Mouse (Mus musculus): ENCODE data around the gene Vps11. TPM values are rescaled to one million over a fixed set of nuclear protein-coding genes. Genes with fewer than 3 reads are reported as not detected.
"Not testable (repeated sequence)": the region's sequence is repeated elsewhere in the genome, so short reads cannot be mapped to it uniquely, and the experiment has no call there.

Gene Vps11
- 36.9 and 37.8 TPM in 2 replicates for polyA plus RNA-seq (2016; fragmentation: Nextera tagmentation; extraction: Ambion mirVana)

GRCm38 (mm10) chr9:44361190-44361917, at the start of gene Vps11:
Vps11 (minus strand) TSS chr9:44361670.
- peak within 1 kb of the TSS; percentile 83 for H3K9ac ChIP-seq
- peaks cover 7% of the 10 kb centered on the region for H3K4me1 ChIP-seq
- H3K27ac ChIP-seq, result no peak within 1 kb of the TSS
- ATAC-seq (ENCODE audit: low FRiP score, low read depth), result peak; percentile 87
- peaks cover 28% of the 10 kb centered on the region for H3K36me3 ChIP-seq
- H3K4me2 ChIP-seq (replicated peaks), result peak within 1 kb of the TSS; percentile 91
- no peaks in the 10 kb centered on the region for H3K9me3 ChIP-seq
- H3K4me3 ChIP-seq, result peak within 1 kb of the TSS; percentile 86
- under 1% methylated on average over 44 of the region's 44 CpGs for WGBS
- no peaks in the 10 kb centered on the region for H3K27me3 ChIP-seq (replicated peaks)

DNA sequence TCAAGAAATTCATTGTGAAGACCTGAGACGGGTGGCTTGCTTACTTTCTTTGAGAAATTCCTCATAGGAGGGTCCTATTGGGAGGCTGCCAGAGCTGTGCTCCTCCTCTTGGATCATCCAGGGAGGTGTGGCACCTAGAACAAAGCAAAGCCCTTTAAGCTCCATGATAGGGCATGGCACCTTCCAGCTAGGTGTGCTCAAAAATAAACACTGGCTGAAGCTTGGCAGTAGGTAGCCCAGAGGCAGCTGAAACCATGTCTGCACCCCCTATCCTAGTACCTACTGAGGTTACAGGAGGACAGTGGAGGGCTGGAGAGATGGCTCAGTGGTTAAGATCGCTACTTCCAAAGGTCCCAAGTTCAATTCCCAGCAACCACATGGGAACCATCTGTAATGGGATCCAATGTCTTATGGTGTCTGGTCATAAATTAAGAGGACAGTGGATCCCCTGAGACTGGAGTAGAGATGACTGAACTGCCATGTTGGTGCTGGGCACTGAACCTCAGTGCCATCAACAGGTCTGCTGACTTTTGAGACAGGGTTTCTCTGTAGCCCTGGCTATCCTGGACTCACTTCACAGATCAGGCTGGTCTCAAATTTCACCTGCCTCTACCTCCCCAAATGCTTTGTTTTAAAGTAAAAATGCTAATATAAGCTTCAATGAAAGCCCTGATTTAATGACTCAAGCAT, 49.3 kb upstream of the Vps11 start:
- no peaks in the 10 kb centered on the region for H3K27me3 ChIP-seq (replicated peaks)
- no peak overlapping the region for H3K27ac ChIP-seq
- no peak for ATAC-seq (ENCODE audit: low FRiP score, low read depth)
- H3K4me2 ChIP-seq (replicated peaks), result no peak overlapping the region
- H3K9ac ChIP-seq, result no peak overlapping the region
- H3K36me3 ChIP-seq, result peaks cover 58% of the 10 kb centered on the region
- no peaks in the 10 kb centered on the region for H3K9me3 ChIP-seq
- H3K4me3 ChIP-seq, result no peak overlapping the region
- H3K4me1 ChIP-seq, result peaks cover 11% of the 10 kb centered on the region
- WGBS, result 87% methylated on average over 2 of the region's 2 CpGs

DNA sequence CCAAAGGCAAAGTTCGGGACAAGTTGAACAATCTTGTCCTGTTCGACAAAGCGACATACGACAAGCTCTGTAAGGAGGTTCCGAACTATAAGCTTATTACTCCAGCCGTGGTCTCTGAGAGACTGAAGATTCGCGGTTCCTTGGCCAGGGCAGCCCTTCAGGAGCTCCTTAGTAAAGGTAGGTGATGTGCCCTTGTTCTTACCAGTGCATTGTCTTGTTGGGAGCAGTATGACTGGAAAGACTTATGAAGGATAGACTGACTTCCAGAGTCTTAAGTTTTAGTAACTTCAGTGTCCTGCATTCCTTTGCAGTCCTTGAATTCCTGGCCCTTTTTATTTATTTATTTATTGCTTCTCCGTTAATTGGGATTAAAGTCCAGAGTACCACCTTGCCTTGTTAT, 47.2 kb upstream of the Vps11 start:
- peaks cover 11% of the 10 kb centered on the region for H3K4me1 ChIP-seq
- WGBS, result 83% methylated on average over 9 of the region's 9 CpGs
- ATAC-seq (ENCODE audit: low FRiP score, low read depth); H3K9ac ChIP-seq; H3K9me3 ChIP-seq; H3K27me3 ChIP-seq (replicated peaks); H3K27ac ChIP-seq: not testable (repeated sequence)
- H3K4me2 ChIP-seq (replicated peaks), result peak overlapping the region; percentile 86
- peaks cover 61% of the 10 kb centered on the region for H3K36me3 ChIP-seq
- H3K4me3 ChIP-seq, result peak overlapping the region; percentile 72

DNA sequence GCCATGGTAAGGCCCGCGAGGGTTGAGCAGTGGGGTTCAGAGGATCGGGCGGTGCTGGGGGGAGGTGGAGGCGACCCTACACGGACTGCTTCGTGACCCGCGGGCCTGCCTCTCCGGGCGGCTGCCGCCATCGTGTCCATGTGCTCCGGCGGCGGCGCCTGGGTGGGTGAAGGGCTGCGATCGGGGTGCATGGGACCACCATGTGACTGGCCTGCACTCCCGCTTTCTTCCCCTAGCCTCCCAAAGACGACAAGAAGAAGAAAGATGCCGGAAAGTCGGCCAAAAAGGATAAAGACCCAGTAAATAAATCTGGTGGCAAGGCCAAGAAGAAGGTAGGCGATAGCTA, 46.3 kb upstream of the Vps11 start:
- H3K36me3 ChIP-seq, result peaks cover 62% of the 10 kb centered on the region
- WGBS, result under 1% methylated on average over 24 of the region's 24 CpGs
- peak overlapping the region; percentile 72 for H3K4me3 ChIP-seq
- ATAC-seq (ENCODE audit: low FRiP score, low read depth), result no peak; the same call in 1 of the 2 replicates
- H3K9ac ChIP-seq, result peak overlapping the region; percentile 73
- H3K9me3 ChIP-seq, result no peaks in the 10 kb centered on the region
- H3K4me1 ChIP-seq, result peaks cover 11% of the 10 kb centered on the region
- H3K4me2 ChIP-seq (replicated peaks), result peak overlapping the region; percentile 86
- no peaks in the 10 kb centered on the region for H3K27me3 ChIP-seq (replicated peaks)
- peak overlapping the region; percentile 86; the same call in 1 of the 2 replicates for H3K27ac ChIP-seq

- Histone ChIP-seq H3K9me3 (no peaks in the 10 kb centered on the region), H3K4me2 (replicated peaks) (peak within 1 kb of the TSS; percentile 86), H3K27me3 (replicated peaks) (no peaks in the 10 kb centered on the region), H3K36me3 (peaks cover 63% of the 10 kb centered on the region), H3K27ac (peak within 1 kb of the TSS; percentile 86), H3K4me1 (peaks cover 11% of the 10 kb centered on the region), H3K9ac (peak within 1 kb of the TSS; percentile 73), H3K4me3 (peak within 1 kb of the TSS; percentile 72)
- ATAC-seq (ENCODE audit: low FRiP score, low read depth), result peak; percentile 95
- under 1% methylated on average over 51 of the region's 51 CpGs for WGBS
Observed at GRCm38 (mm10) chr9:44406906-44407751, 45.7 kb upstream of the Vps11 start, which contains the start of the genes Rps25 and Trappc4. Rps25 (plus strand) TSS chr9:44407139. Trappc4 (minus strand) TSS chr9:44407600.

GRCm38 (mm10) chr9:44405011-44405410, 43.5 kb upstream of the Vps11 start:
- Histone ChIP-seq H3K27ac (no peak overlapping the region), H3K9ac (no peak overlapping the region), H3K4me2 (replicated peaks) (no peak overlapping the region), H3K4me3 (no peak overlapping the region), H3K4me1 (peaks cover 11% of the 10 kb centered on the region), H3K27me3 (replicated peaks) (no peaks in the 10 kb centered on the region), H3K36me3 (peaks cover 63% of the 10 kb centered on the region), H3K9me3 (no peaks in the 10 kb centered on the region)
- 86% methylated on average over 3 of the region's 3 CpGs for WGBS
- ATAC-seq (ENCODE audit: low FRiP score, low read depth), result no peak

- peaks cover 24% of the 10 kb centered on the region for H3K4me1 ChIP-seq
Observed at GRCm38 (mm10) chr9:44401081-44401480, 39.6 kb upstream of the Vps11 start.

GRCm38 (mm10) chr9:44399795-44400114, 38.3 kb upstream of the Vps11 start:
- H3K36me3 ChIP-seq, result peaks cover 62% of the 10 kb centered on the region
- H3K4me1 ChIP-seq, result peaks cover 22% of the 10 kb centered on the region
- WGBS, result 92% methylated on average over 6 of the region's 6 CpGs
- H3K9me3 ChIP-seq, result no peaks in the 10 kb centered on the region
- no peak overlapping the region for H3K9ac ChIP-seq
- H3K27ac ChIP-seq, result no peak overlapping the region
- H3K4me2 ChIP-seq (replicated peaks), result peak overlapping the region; percentile 95; the same call in 1 of the 2 replicates
- H3K27me3 ChIP-seq (replicated peaks), result no peaks in the 10 kb centered on the region
- H3K4me3 ChIP-seq, result no peak overlapping the region
- ATAC-seq (ENCODE audit: low FRiP score, low read depth), result no peak

More at GRCm38 (mm10) chr9:44401081-44401480, 39.6 kb upstream of the Vps11 start:
- no peaks in the 10 kb centered on the region for H3K9me3 ChIP-seq
- peaks cover 66% of the 10 kb centered on the region for H3K36me3 ChIP-seq
- no peaks in the 10 kb centered on the region for H3K27me3 ChIP-seq (replicated peaks)
- H3K4me3 ChIP-seq, result no peak overlapping the region; the same call in 1 of the 2 replicates
- 90% methylated on average over 4 of the region's 4 CpGs for whole genome bisulfite sequencing
- H3K9ac ChIP-seq, result no peak overlapping the region
- no peak overlapping the region for H3K4me2 ChIP-seq (replicated peaks)
- H3K27ac ChIP-seq, result no peak overlapping the region
- no peak for ATAC-seq (ENCODE audit: low FRiP score, low read depth)

GRCm38 (mm10) chr9:44399114-44399794, 37.8 kb upstream of the Vps11 start:
- Histone ChIP-seq H3K4me1 (peaks cover 22% of the 10 kb centered on the region), H3K36me3 (peaks cover 57% of the 10 kb centered on the region), H3K9ac (0 out of 2 replicates have a peak overlapping the region, but pooled peaks have one; percentile 83), H3K27me3 (replicated peaks) (no peaks in the 10 kb centered on the region), H3K9me3 (no peaks in the 10 kb centered on the region), H3K27ac (no peak overlapping the region), H3K4me2 (replicated peaks) (peak overlapping the region; percentile 95), H3K4me3 (peak overlapping the region; percentile 70; the same call in 1 of the 2 replicates)
- no peak for ATAC-seq (ENCODE audit: low FRiP score, low read depth)
- 85% methylated on average over 13 of the region's 13 CpGs for WGBS

DNA sequence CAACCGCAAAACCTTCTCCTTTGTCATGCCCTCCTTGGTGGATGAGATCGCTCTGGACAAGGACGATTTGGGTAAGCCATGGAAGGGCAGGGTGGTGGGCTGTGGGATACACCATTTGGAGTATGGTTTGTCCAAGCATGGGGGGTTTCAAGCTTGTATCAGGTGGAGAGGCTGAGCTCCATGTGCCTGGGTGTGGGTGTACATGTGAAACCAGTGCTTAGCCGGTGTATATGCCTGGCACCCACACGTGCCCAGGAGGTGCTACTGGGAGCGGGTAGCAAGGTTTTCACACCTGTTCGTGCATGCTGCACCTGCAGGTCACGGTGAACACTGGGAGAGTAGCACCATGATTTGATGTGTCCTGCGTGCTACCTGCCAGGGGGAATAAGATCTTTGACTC, 37.1 kb upstream of the Vps11 start:
- peak overlapping the region; percentile 59; the same call in 1 of the 2 replicates for H3K27ac ChIP-seq
- H3K27me3 ChIP-seq (replicated peaks), result no peaks in the 10 kb centered on the region
- ATAC-seq (ENCODE audit: low FRiP score, low read depth), result no peak
- H3K4me2 ChIP-seq (replicated peaks), result peak overlapping the region; percentile 95
- peaks cover 50% of the 10 kb centered on the region for H3K36me3 ChIP-seq
- H3K4me1 ChIP-seq, result peaks cover 22% of the 10 kb centered on the region
- peak overlapping the region; percentile 70 for H3K4me3 ChIP-seq
- 81% methylated on average over 9 of the region's 9 CpGs for WGBS
- H3K9ac ChIP-seq, result peak overlapping the region; percentile 83
- no peaks in the 10 kb centered on the region for H3K9me3 ChIP-seq

- Histone ChIP-seq H3K4me3 (peak overlapping the region; percentile 70), H3K27me3 (replicated peaks) (no peaks in the 10 kb centered on the region), H3K36me3 (peaks cover 45% of the 10 kb centered on the region), H3K4me2 (replicated peaks) (peak overlapping the region; percentile 95), H3K9me3 (no peaks in the 10 kb centered on the region), H3K4me1 (peaks cover 22% of the 10 kb centered on the region), H3K9ac (peak overlapping the region; percentile 83), H3K27ac (peak overlapping the region; percentile 59; the same call in 1 of the 2 replicates)
- ATAC-seq (ENCODE audit: low FRiP score, low read depth), result no peak
- 7% methylated on average over 4 of the region's 4 CpGs for WGBS
Observed at GRCm38 (mm10) chr9:44398087-44398486, 36.6 kb upstream of the Vps11 start.
